Mouse (Mus musculus) neural tube, embryonic 10.5 days (tissue): ENCODE measurements around the gene Klhl29.

ENCODE experiments used
- DNase-seq: peaks from one replicate; pipeline ENCODE4 v3.0.0-alpha.2; 2017; ENCODE audit warnings: low spot score; ENCODE audit errors: extremely low spot score

Gene Klhl29

DNA sequence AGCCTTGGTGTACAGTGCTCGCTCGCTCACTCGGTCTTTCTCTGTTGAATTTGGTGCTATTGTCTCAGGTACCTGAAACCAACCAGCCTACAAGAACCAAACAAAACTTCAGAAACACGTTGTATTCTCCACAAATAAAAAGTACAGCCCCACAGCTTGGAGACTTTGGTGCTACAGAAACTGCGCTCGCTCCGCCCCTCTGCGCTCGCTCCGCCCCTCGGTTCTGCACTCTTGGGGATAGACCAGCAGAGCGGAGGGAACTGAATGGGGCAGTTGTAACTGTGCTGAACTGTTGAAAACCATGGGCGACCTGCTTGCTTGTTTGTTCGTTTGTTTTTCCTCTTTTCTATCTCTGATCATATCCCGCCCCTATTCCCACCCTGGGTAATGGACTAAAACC lies 331.3 kb downstream of the Klhl29 start:
- DNase-seq = no peak

DNA sequence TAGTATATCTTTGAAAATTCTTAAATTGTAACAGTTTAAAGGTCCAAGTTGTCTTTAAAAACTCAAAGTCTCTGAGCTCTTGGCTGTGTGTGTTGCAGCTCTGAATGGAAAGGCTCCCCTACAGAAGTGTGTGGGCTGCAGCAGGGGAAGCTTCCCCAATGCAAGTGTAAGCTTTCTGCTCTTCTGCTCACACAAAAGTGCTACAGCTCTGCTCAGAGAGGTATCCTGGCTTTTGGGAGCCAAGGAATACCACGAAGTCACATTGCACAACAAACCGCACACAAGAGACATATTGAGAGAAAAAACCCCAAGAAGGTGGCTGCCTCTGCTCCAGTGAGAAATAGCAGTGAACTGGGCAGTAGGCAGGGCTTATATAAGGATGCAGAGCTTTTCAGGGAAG lies 337.5 kb downstream of the Klhl29 start:
- DNase-seq = no peak

DNA sequence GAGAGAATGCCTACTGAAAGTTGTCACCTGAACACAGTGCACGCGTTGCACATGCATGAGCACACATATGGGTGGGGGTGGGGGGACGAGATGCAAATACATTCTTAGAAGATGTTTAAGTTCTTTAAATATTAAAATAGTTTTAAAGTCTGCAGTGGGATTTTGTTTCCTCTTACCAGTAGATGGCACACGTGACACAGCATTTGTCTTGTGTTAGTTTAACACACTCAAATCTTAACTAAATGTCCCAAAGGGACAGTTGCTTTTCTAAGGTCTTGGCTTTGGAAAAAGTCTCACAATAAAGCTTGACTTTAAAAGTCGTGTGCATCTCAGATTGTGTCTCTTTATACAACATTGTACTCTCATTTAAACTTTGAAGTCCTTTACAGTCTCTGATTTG lies 346.4 kb downstream of the Klhl29 start:
- no peak for DNase-seq
